Mouse (Mus musculus) liver, embryonic 15.5 days (tissue): ENCODE results near the gene Immp2l. TPM values are rescaled to one million over a fixed set of nuclear protein-coding genes. Genes with fewer than 3 reads are reported as not detected.

Source experiments
- ATAC-seq: fragments of 200-750 bp; cut with Nextera tagmentation; 2 replicates; pipeline ENCODE4 v1.8.0; 2017; ENCODE audit warnings: moderate number of reproducible peaks, mild to moderate bottlenecking, moderate library complexity; ENCODE audit not compliant: insufficient read depth
- H3K27ac ChIP-seq: fragments of 300-500 bp; sonication (generic); replicated peaks from 2 replicates; pipeline ENCODE4 v1.5.1; 2015; ENCODE audit warnings: mild to moderate bottlenecking, inconsistent platforms
- H3K27me3 ChIP-seq: fragments of 300-500 bp; sonication (generic); 2 replicates; pipeline ENCODE4 v1.6.1; 2015; ENCODE audit warnings: mild to moderate bottlenecking, inconsistent platforms
- H3K36me3 ChIP-seq: fragments of 300-500 bp; sonication (generic); replicated peaks from 2 replicates; pipeline ENCODE4 v1.6.1; 2015; ENCODE audit warnings: moderate library complexity, mild to moderate bottlenecking, inconsistent platforms
- H3K4me1 ChIP-seq: fragments of 300-500 bp; sonication (generic); replicated peaks from 2 replicates; pipeline ENCODE4 v1.6.1; 2015; ENCODE audit warnings: inconsistent platforms
- H3K4me2 ChIP-seq: fragments of 300-500 bp; sonication (generic); 2 replicates; pipeline ENCODE4 v1.6.1; 2015; ENCODE audit warnings: moderate library complexity, mild to moderate bottlenecking, inconsistent platforms
- H3K4me3 ChIP-seq: fragments of 300-500 bp; sonication (generic); replicated peaks from 2 replicates; pipeline ENCODE4 v1.5.1; 2015; ENCODE audit warnings: mild to moderate bottlenecking, inconsistent platforms
- H3K9ac ChIP-seq: fragments of 300-500 bp; sonication (generic); 2 replicates; pipeline ENCODE4 v1.6.1; 2015; ENCODE audit warnings: moderate library complexity, mild to moderate bottlenecking, inconsistent platforms
- H3K9me3 ChIP-seq: fragments of 300-500 bp; sonication (generic); replicated peaks from 2 replicates; pipeline ENCODE4 v1.6.1; 2016; ENCODE audit warnings: inconsistent platforms
- WGBS: fragments of 180-500 bp; shearing (Covaris S2); methylation state at CpG from one replicate; pipeline ENCODE4 v1.1.7; 2015; ENCODE audit warnings: mixed read lengths; ENCODE audit not compliant: insufficient replicate concordance; 5-methylcytosine and 5-hydroxymethylcytosine counted together
- polyA plus RNA-seq: library from polyadenylated mRNA; unstranded; fragments of >200 nt; fragmentation: Nextera tagmentation; extraction: Ambion mirVana; gene quantifications from 2 replicates; pipeline ENCODE4 v1.2.1, GENCODE M21; 2015

Immp2l gene
- polyA plus RNA-seq, 1 experiment from 2014 or later: 9.4 TPM

GRCm38 (mm10) chr12:41643262-41643661 is 619.4 kb downstream of the Immp2l start:
- Histone ChIP-seq H3K4me2 (no peak overlapping the region), H3K27me3 (no peaks in the 10 kb centered on the region), H3K9ac (no peak overlapping the region), H3K27ac (no peak overlapping the region), H3K9me3 (no peaks in the 10 kb centered on the region), H3K4me1 (no peaks in the 10 kb centered on the region), H3K4me3 (no peak overlapping the region), H3K36me3 (no peaks in the 10 kb centered on the region)
- no peak for ATAC-seq
- 56% methylated on average over 4 of the region's 4 CpGs for WGBS

- Histone ChIP-seq H3K36me3 (no peaks in the 10 kb centered on the region), H3K9me3 (no peaks in the 10 kb centered on the region), H3K9ac (no peak overlapping the region), H3K27me3 (no peaks in the 10 kb centered on the region), H3K4me2 (no peak overlapping the region), H3K27ac (no peak overlapping the region), H3K4me1 (no peaks in the 10 kb centered on the region), H3K4me3 (no peak overlapping the region)
- 60% methylated on average over 4 of the region's 4 CpGs for WGBS
- ATAC-seq: no peak
Measured at GRCm38 (mm10) chr12:41644802-41645551, 621.1 kb downstream of the Immp2l start.

- Histone ChIP-seq H3K4me1 (no peaks in the 10 kb centered on the region), H3K9ac (no peak overlapping the region), H3K4me3 (no peak overlapping the region), H3K27ac (no peak overlapping the region), H3K9me3 (no peaks in the 10 kb centered on the region), H3K27me3 (no peaks in the 10 kb centered on the region), H3K36me3 (no peaks in the 10 kb centered on the region), H3K4me2 (no peak overlapping the region)
- 29% methylated on average over 5 of the region's 5 CpGs for WGBS
- ATAC-seq: no peak
Measured at GRCm38 (mm10) chr12:41646956-41647575, 623.2 kb downstream of the Immp2l start.

- Histone ChIP-seq H3K27ac (no peak overlapping the region), H3K9ac (no peak overlapping the region), H3K4me2 (no peak overlapping the region), H3K4me3 (no peak overlapping the region), H3K9me3 (no peaks in the 10 kb centered on the region), H3K36me3 (no peaks in the 10 kb centered on the region), H3K4me1 (no peaks in the 10 kb centered on the region), H3K27me3 (no peaks in the 10 kb centered on the region)
- ATAC-seq: no peak
- WGBS: 64% methylated on average over 2 of the region's 2 CpGs
Measured at GRCm38 (mm10) chr12:41647675-41648074, 623.8 kb downstream of the Immp2l start.

GRCm38 (mm10) chr12:41649826-41650541 is 626.1 kb downstream of the Immp2l start:
- WGBS: 66% methylated on average over 8 of the region's 8 CpGs
- Histone ChIP-seq H3K4me1 (no peaks in the 10 kb centered on the region), H3K4me3 (no peak overlapping the region), H3K27ac (no peak overlapping the region), H3K9ac (no peak overlapping the region), H3K9me3 (no peaks in the 10 kb centered on the region), H3K36me3 (no peaks in the 10 kb centered on the region), H3K27me3 (no peaks in the 10 kb centered on the region), H3K4me2 (no peak overlapping the region)
- no peak for ATAC-seq

GRCm38 (mm10) chr12:41668280-41668679 is 644.4 kb downstream of the Immp2l start:
- H3K9me3 ChIP-seq: no peaks in the 10 kb centered on the region
- no peaks in the 10 kb centered on the region for H3K4me1 ChIP-seq
- H3K27ac ChIP-seq: no peak overlapping the region
- H3K4me3 ChIP-seq: no peak overlapping the region
- no peak for ATAC-seq
- 71% methylated on average over 3 of the region's 3 CpGs for WGBS
- H3K9ac ChIP-seq: no peak overlapping the region
- no peaks in the 10 kb centered on the region for H3K36me3 ChIP-seq
- H3K27me3 ChIP-seq: no peaks in the 10 kb centered on the region
- H3K4me2 ChIP-seq: no peak overlapping the region

- Histone ChIP-seq H3K27me3 (no peaks in the 10 kb centered on the region), H3K9me3 (no peaks in the 10 kb centered on the region), H3K4me2 (no peak overlapping the region), H3K36me3 (no peaks in the 10 kb centered on the region), H3K4me3 (no peak overlapping the region), H3K4me1 (no peaks in the 10 kb centered on the region), H3K9ac (no peak overlapping the region), H3K27ac (no peak overlapping the region)
- 48% methylated on average over 1 of the region's 1 CpGs for WGBS
- no peak for ATAC-seq
Measured at GRCm38 (mm10) chr12:41669481-41669880, 645.6 kb downstream of the Immp2l start.

GRCm38 (mm10) chr12:41674861-41675260 is 651.0 kb downstream of the Immp2l start:
- Histone ChIP-seq H3K4me3 (no peak overlapping the region), H3K4me1 (no peaks in the 10 kb centered on the region), H3K9me3 (no peaks in the 10 kb centered on the region), H3K27ac (no peak overlapping the region), H3K9ac (no peak overlapping the region), H3K27me3 (no peaks in the 10 kb centered on the region), H3K36me3 (no peaks in the 10 kb centered on the region), H3K4me2 (no peak overlapping the region)
- no peak for ATAC-seq
- WGBS: 64% methylated on average over 2 of the region's 2 CpGs

GRCm38 (mm10) chr12:41680141-41680540 is 656.3 kb downstream of the Immp2l start:
- H3K27ac ChIP-seq: no peak overlapping the region
- WGBS: 68% methylated on average over 1 of the region's 1 CpGs
- H3K27me3 ChIP-seq: no peaks in the 10 kb centered on the region
- no peak overlapping the region for H3K9ac ChIP-seq
- ATAC-seq: no peak
- H3K4me2 ChIP-seq: no peak overlapping the region
- H3K4me1 ChIP-seq: no peaks in the 10 kb centered on the region
- no peaks in the 10 kb centered on the region for H3K9me3 ChIP-seq
- H3K4me3 ChIP-seq: no peak overlapping the region
- no peaks in the 10 kb centered on the region for H3K36me3 ChIP-seq

GRCm38 (mm10) chr12:41682141-41682540 is 658.3 kb downstream of the Immp2l start:
- Histone ChIP-seq H3K27me3 (no peaks in the 10 kb centered on the region), H3K27ac (no peak overlapping the region), H3K9ac (no peak overlapping the region), H3K36me3 (no peaks in the 10 kb centered on the region), H3K4me2 (no peak overlapping the region), H3K9me3 (no peaks in the 10 kb centered on the region), H3K4me1 (no peaks in the 10 kb centered on the region), H3K4me3 (no peak overlapping the region)
- no peak for ATAC-seq
- 33% methylated on average over 1 of the region's 1 CpGs for WGBS

- ATAC-seq: no peak
Measured at GRCm38 (mm10) chr12:41689809-41690208, 665.9 kb downstream of the Immp2l start.

More at GRCm38 (mm10) chr12:41689809-41690208, 665.9 kb downstream of the Immp2l start:
- Histone ChIP-seq H3K9ac (no peak overlapping the region), H3K27me3 (no peaks in the 10 kb centered on the region), H3K9me3 (no peaks in the 10 kb centered on the region), H3K27ac (no peak overlapping the region), H3K4me3 (no peak overlapping the region), H3K4me1 (no peaks in the 10 kb centered on the region), H3K36me3 (no peaks in the 10 kb centered on the region), H3K4me2 (no peak overlapping the region)
- 64% methylated on average over 3 of the region's 3 CpGs for WGBS
